Mouse (Mus musculus) adrenal gland, adult 2 months (tissue): ENCODE data around the gene Nadsyn1. TPM values are rescaled to one million over a fixed set of nuclear protein-coding genes. Genes with fewer than 3 reads are reported as not detected.

Source experiments
- DNase-seq: peaks from one replicate; pipeline ENCODE4 v3.0.0; 2021
- long read RNA-seq: library from polyadenylated mRNA; stranded (forward); transcript quantifications from one replicate; pipeline ENCODE4 v2.0.0, GENCODE M21; 2021
- polyA plus RNA-seq: library from polyadenylated mRNA; depleted of rRNA; stranded (reverse); fragments of >200 nt; gene quantifications from 2 replicates; pipeline ENCODE4 v1.2.3, GENCODE M21; 2012; rRNA removed
- total RNA-seq, 2 experiments: library from RNA; stranded (reverse); gene quantifications; 2 replicates each; pipeline ENCODE4 v1.2.3; 2021

Gene Nadsyn1
- total RNA-seq (10 to 100 TPM in 1 of 2 experiments, 1 to 10 TPM in 1; 7.8 to 11.6 TPM), polyA plus RNA-seq (9.0 and 9.1 TPM in 2 replicates)
- long read RNA-seq, partial matches to known transcripts, result 0 of 5 reads
- long read RNA-seq, other reads (novel, unspliced or antisense), result 1 of 5 reads

DNA sequence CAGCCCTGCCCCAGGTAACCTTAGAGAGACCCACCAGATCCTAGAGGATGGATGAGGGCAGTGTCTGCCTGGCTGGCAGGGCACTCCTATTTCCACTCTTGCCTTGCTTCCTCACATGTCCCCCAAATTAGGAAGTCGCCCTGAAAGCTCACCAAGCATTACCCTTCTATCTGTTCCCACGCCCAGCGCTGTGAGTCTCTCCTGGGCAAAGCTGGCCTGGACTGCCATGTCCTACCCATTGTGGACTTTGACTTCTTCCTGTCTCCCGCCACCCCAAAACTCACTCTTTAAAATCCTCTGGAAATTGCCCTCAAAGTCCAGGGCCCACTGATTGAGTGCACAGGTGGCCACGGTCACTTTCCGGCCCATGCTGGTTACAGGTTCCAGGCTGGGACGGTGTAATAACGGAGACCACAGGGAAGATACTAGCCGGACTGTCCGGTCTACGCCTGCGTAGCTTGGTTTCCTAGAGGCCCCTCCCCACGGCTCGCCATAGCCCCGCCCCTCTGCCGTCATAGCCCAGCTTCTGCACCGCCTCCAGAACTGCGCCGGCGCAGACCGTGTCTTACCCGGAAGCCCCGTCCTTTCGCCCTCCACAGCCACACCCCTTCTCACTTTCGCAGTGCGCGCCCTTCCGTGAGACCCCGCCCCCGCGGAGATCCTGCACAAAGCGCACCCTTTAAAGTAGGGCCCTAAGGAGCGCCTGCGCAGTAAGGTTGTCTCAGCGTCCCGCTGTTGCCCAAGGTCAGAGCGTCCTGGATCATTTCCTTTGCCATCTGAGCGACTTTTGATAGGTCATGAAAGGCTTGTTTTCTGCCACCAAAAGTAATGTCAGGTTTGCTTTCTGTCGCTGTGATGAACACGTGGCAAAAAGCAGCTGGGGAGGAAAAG is at the start of gene Nadsyn1, which contains the start of gene Dhcr7:
Gene Nadsyn1 (minus strand): TSS at position 475 of the 891 bp plus-strand sequence.
Gene Dhcr7 (plus strand): TSS at position 771 of the 891 bp plus-strand sequence.
- peak; percentile 100 for DNase-seq

DNA sequence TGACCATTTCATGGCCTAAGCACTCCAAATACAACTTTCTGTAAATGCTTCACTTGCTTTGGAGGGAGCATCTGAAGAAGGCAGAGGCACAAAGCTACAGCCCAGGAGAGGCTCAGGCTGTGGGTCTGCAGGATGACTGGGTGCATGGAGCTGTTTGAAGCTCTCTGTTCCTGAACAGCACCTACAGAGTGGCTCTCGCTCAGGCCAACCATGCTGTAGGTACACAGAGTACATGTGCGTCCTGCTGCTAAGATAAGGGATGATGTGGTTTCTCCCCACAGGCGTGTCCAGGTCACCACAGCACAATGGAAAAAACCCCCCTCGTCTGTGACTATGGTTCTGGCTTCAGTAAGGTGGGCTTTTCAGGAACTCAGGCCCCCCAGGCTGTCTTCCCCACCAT is 46.2 kb upstream of the Nadsyn1 start:
- DNase-seq, result no peak

DNA sequence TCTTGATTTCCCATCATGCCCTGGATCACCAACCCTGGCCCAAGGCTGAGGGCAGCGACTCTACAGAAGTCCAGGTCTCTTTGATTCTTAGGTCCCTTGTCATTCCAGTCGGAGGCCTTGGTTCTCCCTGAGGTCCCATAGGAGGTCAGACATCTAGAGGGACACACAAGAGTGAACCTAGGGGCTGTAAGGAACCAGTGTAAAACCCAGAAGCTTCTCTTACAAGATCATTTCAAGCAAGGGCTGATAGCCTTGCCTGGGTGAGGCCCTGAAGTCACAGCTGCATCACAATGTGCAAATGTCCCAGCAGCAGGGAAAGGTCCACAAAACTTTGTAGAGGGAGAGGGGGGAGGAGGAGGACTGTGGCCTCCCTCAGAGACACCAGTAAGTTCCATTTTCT is 43.9 kb upstream of the Nadsyn1 start, which contains the start of gene Gm498:
Gene Gm498 (plus strand): TSS at position 301 of the 400 bp plus-strand sequence.
- DNase-seq, result no peak

DNA sequence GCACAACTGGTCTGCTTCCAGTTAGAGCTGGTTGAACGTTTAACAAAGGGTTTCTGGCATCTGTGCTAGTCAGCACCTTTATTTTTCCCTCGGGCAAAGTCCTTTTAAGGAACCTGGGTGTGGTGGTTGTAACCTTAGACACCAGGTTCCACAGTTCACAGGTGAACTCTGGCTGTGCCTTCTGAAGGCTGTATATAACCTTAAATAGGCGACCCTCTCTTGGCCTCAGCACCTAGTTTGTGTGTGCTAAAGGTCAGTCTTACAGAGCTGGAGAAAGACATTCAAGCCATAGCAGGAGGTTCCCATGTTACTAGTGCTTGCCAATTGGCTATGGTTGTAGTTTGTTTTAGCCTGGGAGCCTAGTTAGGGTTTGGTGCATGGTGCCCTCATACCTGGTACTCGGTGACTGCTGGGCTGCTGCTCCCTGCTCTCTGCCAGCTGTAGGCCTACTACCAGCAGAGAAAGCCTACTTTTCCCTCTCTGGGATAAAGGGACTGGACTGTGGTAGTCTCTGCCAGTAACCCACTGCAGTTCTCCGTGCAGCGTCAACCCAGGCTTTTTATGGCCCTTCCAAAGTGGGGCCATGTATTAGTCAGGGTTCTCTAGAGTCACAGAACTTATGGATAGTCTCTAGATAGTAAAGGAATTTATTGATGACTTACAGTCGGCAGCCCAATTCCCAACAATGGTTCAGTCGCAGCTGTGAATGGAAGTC is 26.3 kb upstream of the Nadsyn1 start:
- DNase-seq, result no peak

DNA sequence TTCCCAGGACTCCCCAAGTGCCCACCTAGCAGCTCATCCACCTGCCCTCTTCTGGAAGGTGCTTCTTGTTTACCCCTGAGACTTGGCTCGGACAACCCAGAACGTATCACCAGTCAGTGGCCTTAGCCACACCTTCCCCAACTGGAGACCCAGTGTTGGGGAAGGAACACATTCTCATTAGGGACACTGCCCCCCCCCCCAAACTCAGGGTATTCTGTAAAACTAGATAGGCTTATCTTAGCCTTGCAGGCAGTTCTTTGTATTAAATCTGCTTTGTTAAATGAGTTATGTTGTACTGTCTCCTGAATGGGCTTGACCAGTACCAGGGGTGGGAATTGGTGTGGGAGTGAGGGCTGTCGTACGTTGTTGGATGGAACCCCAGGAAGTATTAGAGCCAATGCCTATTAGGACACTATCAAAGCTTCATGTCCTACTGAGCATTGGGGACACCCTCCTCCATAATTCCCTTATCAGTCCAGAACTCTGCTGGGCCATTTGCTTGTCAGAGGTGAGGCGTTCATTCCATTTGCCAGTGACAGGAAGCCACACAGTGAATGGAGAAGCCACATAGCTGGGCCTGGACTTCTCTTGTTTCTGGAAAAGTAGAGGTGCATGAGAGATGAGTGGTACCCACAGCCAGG is 25.6 kb upstream of the Nadsyn1 start:
- DNase-seq, result peak; percentile 1

DNA sequence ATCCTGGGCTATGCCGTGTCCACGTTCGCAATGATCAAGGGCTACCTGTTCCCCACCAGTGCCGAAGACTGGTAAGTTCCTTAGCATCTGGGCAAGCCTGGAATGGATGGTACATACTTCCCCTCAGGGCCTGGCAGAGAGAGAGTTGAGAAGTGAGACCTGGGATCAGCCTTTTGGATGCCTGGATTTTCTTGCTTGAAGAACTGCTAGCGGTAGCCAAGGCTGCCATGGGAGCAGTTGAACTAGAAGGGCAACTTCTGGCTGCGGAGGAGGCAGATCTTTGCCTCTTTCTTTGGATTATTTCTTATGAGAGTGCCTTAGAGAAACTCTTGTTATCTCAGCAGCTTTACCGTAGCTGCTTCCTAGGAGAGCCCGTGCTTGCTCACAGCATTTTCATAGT is 18.7 kb upstream of the Nadsyn1 start:
- DNase-seq, result peak; percentile 1

DNA sequence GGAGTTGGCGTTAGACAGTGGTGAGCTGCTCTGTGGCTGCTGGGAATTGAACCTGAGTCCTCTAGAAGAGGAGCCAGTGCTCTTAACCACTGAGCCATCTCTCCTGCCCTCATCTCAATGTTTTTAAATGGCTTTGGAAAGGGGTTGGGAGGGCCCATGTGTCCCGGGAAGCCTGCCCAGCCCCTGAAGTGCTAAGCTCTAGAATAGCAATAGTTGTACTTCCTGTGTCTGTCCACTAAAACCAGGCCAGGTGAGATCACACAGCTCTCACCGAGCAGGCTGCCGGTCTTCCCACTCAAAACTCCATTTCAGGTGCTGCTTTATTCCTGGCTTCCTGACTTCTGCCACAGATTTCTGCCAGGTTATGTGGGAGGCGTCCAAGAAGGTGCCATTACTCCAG is 17.5 kb upstream of the Nadsyn1 start:
- peak; percentile 1 for DNase-seq

DNA sequence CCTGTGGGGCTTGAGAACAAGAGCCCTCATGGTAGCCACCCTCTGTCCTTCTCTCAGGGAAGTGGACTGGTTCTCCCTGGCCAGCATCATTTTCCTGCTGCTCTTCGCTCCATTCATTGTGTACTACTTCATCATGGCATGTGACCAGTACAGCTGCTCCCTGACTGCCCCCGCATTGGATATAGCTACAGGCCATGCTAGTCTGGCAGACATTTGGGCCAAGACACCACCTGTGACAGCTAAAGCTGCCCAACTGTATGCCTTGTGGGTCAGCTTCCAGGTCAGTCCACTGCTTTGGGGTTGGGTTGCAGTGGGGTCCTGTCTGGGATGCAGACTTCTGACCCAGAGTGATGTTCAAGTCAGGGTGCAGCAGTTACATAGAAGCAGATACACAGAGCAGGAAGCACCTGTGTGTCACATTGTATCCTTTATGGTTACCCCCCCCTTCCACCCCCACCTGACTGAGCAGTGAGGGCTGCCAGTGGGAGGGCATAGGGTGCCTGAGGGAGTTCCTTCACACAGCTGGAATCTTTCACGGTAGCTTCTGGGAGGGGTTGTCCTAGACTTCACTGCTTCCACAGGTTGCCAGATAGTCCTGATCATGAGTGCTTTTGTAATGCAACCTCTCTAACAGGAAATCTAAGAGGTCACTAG is 15.2 kb upstream of the Nadsyn1 start:
- DNase-seq, result peak; percentile 4

DNA sequence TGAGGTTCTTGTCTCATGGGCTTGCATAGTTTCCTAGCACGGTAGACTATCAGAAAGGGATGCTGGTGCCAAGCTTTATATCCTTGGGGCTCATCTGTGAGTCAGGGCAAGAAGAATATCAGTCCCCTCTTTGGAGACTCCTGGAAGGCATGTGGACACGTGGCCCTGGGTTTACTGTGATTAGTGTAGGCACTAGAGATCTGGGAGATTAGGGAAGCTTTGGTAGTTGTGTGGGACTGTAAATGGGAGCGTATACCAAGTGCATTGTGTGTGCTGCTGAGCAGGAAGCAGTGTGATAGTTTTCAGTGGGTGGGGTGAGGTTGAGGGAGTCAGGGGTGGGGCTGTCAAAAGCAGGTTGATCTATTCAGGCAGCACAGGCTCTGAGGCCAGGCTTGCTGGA is 12.3 kb upstream of the Nadsyn1 start:
- peak; percentile 71 for DNase-seq

DNA sequence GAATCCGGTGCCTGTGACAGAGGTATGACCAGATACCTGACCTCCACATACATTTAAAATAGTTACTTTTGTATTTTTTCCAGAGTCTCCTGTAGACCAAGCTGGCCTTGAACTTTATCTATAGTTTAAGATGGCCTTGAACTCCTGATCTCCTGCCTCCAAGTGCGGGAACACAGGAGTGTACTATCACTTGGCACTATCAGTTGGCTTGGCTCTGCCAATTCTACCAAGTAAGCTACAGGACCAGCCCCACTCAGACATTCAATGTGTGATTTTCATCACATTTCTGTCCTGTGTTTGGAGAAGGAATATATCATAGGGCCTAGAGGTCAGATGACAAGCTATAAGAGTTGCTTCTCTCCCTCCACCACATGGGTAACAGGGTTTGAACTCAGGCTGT is 11.7 kb upstream of the Nadsyn1 start:
- no peak for DNase-seq

DNA sequence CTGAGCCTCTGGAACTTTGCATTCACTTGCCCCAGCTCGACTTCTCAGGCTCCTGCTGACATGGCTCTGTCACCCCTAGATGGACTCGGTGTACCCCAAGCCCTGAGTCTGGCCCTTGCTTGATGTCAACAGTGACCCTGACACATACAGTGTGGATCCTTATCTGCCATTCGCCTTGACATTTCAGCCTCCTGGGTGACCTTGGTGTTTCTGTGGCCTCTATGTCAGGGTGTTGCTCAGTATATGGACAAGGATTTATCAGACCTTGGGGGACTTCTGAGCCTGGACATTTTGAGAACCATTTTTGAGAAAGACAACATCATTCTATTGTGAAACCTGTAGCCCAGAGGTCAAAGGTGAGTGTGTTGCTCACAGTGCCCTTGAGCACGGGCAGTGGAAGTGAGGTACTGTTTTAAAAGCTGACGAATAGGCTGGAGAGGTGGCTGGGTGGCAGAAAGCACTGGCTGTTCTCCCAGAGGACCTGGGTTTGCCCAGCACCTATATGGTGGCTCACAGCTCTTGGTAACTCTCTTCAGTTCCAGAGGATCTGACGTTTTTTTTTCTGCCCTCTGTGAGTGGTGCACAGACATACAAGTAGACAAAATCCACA is 11.0 kb upstream of the Nadsyn1 start:
- peak; percentile 88 for DNase-seq

DNA sequence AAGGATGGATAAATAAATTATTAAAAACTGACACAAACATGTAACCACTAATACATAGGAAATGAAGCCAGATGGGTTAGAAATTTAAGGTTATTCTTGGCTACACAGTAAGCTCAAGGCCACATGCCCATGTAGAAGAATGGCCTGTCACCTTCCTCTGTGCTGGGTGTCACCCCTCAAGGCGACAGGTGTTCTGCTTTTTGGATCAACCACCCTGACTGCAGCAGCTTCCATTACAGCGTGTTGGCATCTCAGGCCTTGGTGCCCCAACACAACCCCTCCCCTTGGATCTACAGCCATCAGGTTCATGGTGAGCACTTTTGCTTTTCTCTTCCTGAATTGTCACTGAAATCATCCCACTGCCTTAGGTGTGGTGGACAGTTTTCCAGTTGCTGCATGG is 10.0 kb upstream of the Nadsyn1 start:
- DNase-seq, result peak; percentile 38

DNA sequence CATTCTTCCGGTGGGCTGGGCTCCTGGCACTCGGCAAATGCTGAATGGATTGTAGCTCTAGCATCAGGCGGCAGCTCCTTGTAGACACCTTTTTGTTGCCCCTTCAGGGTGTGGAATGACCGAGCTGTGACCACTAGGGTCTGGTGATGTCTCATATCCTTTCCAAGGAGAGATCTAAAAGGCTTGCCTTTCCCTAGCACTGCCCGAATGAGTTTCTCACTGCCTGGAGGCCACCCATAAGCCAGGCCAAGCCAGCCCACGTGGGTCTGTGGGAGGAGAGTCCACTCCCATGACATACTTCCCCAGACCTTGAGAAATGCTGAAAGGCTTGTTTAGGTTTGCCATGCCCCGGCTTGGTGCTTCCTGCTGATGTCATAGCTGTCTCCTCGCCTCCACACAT is 9.5 kb upstream of the Nadsyn1 start:
- DNase-seq, result peak; percentile 91

DNA sequence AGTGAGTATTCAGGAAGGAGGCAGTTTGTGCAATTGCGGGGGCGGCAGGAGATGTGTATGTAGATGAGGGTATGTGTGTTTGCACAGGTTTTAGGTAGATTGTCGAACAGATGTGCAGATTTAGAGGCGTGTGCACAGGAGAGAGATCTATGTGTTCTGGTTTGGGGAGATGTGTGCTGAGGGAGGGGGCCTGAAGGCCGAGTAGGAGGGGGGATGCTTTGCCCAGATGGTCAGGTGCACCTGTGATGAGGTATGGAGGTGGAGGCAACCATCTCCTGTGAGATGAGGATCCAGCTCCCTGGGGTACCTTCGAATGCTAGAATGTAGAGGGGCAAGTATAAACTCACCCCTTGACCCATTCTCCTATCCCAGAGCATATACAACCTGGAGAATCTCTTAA is 7.8 kb upstream of the Nadsyn1 start:
- no peak for DNase-seq

DNA sequence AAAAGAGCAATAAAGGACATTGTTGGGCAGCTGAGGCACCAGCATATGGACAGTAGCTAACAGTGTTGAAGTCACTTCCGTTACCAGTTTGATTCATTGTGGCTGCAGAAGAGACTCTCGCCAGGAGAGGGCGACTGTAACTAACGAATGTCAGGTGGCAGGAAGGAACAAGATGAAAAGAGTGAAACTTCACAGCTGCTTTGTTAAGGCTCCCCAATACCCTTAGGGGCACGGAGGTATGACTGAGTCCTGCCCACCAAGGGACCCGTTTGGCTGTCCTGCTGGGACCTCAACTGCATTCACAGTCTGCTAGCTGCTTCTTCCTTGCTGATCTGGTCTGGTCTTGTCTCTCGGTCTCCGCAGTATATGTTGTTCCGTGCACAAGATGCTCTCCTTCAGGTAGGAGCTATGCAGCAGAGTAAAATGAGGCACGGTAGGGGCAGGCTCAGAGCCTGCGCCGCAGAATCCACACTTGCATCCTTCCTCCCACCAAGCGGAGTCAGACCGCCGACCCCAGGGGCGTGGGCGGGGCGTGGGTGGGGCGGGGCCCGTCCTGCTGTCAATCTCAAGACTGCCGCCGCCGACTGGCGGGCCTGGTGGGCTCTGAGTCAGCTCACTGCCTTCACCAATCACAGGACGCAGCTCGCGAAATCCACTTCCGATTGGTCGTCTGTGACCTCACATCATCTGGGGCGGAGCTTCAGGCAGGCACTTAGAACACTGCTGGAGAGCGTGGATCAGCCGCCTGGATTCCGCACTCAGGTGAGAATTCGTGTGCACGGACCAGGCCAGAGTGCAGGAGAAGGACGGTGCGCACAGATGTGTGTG is 7.1 kb upstream of the Nadsyn1 start:
- DNase-seq, result peak; percentile 96

DNA sequence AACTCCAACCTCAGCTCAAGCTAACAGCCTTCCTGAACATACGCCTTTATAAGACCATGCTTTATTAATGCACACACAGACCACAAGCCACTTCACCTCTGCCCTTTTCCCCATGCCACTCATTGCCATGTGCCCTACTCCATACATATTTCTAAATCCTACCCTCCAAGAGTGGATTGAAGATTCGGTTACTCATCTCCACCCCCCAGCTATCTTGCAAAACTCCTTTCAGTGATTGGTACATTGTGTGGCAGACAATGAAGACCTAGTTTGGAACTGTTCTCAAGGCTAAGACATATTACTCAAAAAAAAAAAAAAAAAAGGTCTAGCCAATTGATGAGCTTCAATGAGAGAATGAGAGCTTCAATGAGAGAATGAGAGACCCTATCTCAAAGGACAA is 4.3 kb upstream of the Nadsyn1 start:
- DNase-seq, result no peak

DNA sequence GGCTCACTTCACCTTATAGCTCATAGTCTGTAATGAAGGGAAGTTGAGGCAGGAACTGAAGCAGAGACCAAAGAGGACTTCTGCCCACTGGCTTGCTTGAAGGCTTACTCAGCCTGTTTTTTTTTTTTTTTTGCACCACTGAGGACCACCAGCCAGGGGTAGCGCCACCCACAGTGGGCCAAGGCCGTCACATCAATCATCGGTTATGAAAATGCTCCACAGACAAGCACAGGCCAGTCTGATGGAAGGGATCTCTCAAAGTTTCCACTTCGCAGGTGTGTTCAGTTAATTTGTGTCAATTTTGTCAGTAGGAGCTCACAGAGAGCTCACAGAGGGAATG is 587 bp upstream of the Nadsyn1 start:
- DNase-seq, result no peak

DNA sequence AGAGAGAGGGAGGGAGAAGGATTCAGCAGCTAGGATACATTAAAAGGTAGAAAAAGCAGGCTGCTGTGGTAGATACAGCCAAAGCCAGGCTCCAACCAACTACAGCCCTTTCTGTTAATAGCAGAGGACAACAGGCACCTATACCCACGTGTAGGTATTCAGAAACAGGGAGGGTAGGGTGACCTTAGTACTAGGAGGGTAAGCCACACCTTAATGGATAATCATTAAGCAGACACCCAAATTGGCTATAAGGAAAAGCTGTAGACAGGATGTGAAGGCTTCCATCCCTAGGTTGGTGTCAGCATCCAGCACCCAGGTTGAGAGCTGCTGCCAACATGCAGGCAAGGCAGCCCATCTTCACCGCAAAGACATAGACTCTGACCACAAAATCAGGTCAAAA is 1.4 kb downstream of the Nadsyn1 start:
- no peak for DNase-seq

DNA sequence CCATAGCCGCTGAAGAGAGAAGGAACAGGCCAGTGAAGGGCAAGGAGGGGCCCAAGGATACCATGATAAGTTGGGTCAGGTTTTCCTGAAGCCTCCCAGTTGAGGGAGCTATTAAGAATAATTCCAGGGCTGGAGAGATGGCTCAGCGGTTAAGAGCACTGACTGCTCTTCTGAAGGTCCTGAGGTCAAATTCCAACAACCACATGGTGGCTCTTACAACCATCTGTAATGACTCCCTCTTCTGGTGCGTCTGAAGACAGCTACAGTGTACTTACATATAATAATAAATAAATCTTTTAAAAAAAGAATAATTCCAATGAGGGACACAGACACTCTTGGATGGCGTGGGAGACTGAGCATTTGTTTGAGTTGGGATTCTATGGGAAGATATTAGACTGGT is 3.4 kb downstream of the Nadsyn1 start:
- DNase-seq, result no peak

DNA sequence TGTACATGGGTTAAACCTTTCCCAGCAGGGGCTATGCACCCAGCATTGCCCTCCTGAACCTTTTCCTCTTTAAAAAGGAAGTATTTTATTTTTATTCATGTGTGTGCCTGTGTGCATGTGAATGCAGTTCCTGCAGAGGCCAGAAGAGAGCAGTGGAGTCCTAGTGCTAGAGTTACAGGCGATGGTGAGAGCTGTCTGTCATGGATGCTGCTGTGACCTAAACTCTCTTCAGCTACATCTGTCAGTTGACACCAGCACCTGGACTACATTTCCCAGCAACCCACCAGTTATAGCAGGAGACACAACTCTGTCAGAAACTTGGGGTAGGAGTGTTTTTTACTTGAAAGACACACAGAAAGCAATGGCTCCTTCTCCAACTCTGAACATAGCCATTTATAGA is 13.7 kb downstream of the Nadsyn1 start:
- no peak for DNase-seq

DNA sequence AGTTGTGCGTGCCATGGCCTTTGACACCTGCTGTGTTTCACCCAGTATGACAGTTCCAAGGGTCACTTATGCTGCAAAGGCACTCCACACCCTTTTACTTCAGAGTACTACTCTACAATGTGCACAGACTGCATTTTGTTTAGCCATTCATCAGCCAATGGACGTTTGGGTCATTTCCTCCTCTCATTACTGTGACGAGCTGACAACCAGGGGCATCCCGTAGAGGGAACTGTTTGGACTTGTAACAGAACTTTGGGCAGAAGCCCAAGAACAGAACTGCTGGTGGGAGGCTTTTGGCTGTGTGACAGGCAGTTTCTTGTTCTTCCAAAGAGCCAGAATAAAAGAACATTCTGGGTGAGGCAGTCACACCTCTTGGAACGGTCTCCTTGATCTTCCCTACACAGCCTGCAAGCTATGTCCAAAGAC is 17.4 kb downstream of the Nadsyn1 start:
- DNase-seq, result no peak
